Mouse (Mus musculus) B cell, adult 62 days (primary cell): ENCODE measurements around the gene Ube2d3. TPM values are rescaled to one million over a fixed set of nuclear protein-coding genes. Genes with fewer than 3 reads are reported as not detected.

Experiments used
- total RNA-seq: library from RNA; stranded (reverse); gene quantifications from 4 replicates; pipeline ENCODE4 v1.2.4, GENCODE M21; 2023

Ube2d3 gene
- total RNA-seq = 497 to 530 TPM (median 506 TPM) in 4 replicates

GRCm38 (mm10) chr3:135437758-135438495 is at the start of gene Ube2d3:
Ube2d3 (plus strand) TSS chr3:135438149.

DNA sequence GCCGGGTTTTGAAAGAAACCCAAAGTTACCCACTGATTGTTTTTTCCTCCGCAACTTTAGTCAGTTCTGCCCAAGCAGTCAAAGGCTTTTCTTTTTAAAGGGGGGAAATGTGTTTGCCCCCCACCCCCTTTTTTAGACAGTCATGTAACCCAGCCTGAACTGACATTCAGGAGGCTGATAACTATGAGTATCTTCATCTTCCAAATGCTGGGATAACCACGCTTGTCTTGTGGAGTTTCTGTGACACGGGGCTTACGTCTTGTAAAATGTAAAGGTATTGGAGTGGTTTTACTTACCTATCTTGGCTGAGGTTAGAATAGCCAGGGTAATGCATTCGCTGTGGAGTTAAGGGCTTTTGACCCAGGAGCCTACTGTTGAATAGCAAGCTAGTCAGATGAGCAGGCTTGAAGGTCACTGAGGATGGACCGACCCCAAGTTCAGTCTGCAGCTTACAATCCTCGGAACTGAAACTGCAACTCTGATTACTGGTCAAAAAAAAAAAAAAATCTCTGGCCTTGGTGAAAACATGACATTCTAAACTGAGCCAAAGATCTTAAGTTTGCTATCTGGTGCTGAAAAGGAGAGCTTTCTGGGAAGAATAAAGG is 14.2 kb upstream of the Ube2d3 start, which contains the start of gene Cisd2:
Gene Cisd2 (minus strand): TSS at position 318 of the 605 bp plus-strand sequence.

GRCm38 (mm10) chr3:135485128-135485899 is 47.4 kb downstream of the Ube2d3 start, which contains the start of gene Manba:
Manba (plus strand) TSS chr3:135485611.

Other genes with a start within 250 kb of the Ube2d3 start
- 1.1 to 1.8 TPM (median 1.7 TPM) in 4 replicates for gene Cenpe, start 225.6 kb upstream of the Ube2d3 start, total RNA-seq
- gene Bdh2, start 156.9 kb upstream of the Ube2d3 start, total RNA-seq = 0.17 TPM in 1 of 4 replicates, not detected in the others
- gene Slc9b2, start 130.4 kb upstream of the Ube2d3 start, total RNA-seq = not detected in 4 replicates
- gene Slc9b1, start 90.1 kb upstream of the Ube2d3 start, total RNA-seq = not detected in 4 replicates
- 53.9 to 64.0 TPM (median 60.7 TPM) in 4 replicates for gene Cisd2, start 14.2 kb upstream of the Ube2d3 start, total RNA-seq
- 17.7 to 27.4 TPM (median 22.7 TPM) in 4 replicates for gene Manba, start 47.5 kb downstream of the Ube2d3 start, total RNA-seq